Mouse (Mus musculus) C2C12 (cell line): Measurements from ENCODE around the gene Mum1.

Experiments used
- CTCF ChIP-seq: IDR thresholded peaks from one replicate; pipeline ENCODE4 v1.5.1; 2011; ENCODE audit not compliant: control insufficient read depth, insufficient read depth, insufficient read length
- FOSL1 ChIP-seq: IDR thresholded peaks from one replicate; pipeline ENCODE4 v1.8.0; 2011; ENCODE audit warnings: mild to moderate bottlenecking, low read length; ENCODE audit not compliant: poor library complexity, insufficient read depth, severe bottlenecking
- MAX ChIP-seq: IDR thresholded peaks from one replicate; pipeline ENCODE4 v1.6.1; 2011; ENCODE audit warnings: mild to moderate bottlenecking, control low read depth
- MYOD1 ChIP-seq: IDR thresholded peaks from one replicate; pipeline ENCODE4 v1.6.1; 2011; ENCODE audit warnings: low read depth; ENCODE audit not compliant: control insufficient read depth, insufficient read length
- MYOG ChIP-seq: IDR thresholded peaks from one replicate; pipeline ENCODE4 v1.6.1; 2011; ENCODE audit not compliant: control insufficient read depth, insufficient read length; ENCODE audit errors: extremely low read depth
- USF1 ChIP-seq: IDR thresholded peaks from one replicate; pipeline ENCODE4 v1.6.1; 2011; ENCODE audit warnings: low read depth, mild to moderate bottlenecking, control low read depth, moderate library complexity

DNA sequence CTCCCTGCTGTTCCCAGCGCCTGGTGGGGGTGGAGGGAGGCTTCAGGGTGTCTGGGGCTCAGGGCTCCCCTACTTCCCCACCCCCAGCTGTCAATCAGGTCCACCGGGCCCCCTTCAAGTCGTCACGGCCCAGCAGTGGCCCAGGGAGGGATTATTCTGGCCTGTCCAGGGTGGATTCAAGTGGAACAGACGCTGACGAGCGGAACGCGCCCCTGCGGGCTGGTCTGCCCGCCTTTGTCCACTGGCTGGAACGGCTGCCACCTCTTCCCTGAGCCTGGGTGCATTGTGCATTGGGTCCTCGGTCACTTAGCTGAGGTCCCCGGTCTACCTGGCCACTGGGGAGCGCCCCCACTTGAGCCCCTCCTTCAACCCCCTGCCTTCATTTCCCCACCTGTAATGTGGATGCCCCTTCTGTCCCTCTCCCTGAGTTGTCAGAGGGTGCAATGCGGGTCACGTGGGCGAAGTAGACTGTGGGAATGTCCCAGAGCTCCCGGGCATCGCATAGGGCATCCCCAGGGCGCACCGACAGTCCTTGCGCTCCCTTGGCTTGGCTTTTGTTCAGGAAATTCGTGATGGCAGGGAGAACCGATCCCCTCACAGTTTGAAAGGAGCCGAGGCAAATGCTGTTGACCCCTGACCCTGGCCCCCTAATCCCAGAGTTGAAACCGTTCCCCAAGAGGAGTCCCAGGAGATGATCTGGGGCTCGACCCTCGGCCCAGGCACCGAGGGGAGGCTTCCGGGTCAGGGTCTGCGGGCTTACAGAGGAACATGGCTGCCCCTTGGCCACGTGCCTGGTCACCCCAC, 29.3 kb upstream of the Mum1 start:
- TF ChIP-seq CTCF (no peak), USF1 (no peak), FOSL1 (no peak), MYOG (no peak), MAX (no peak), MYOD1 (no peak)
